Mouse (Mus musculus) myocyte (in vitro differentiated cells): ENCODE measurements at regions not wholly inside any gene's neighbourhood (a gene's known extent, or its start where the extent isn't known, plus 50 kb on each side); places are given as distances from the start of the nearest gene placed in this dataset.

Experiments
- MAX ChIP-seq: IDR thresholded peaks from one replicate; pipeline ENCODE4 v1.6.1; 2011; ENCODE audit warnings: low read depth, mild to moderate bottlenecking, control low read depth
- POLR2A ChIP-seq: IDR thresholded peaks from one replicate; pipeline ENCODE4 v1.6.1; 2011; ENCODE audit warnings: low read depth, mild to moderate bottlenecking, control low read depth, moderate library complexity; ENCODE audit not compliant: insufficient read length
- POLR2AphosphoS2 ChIP-seq: IDR thresholded peaks from one replicate; pipeline ENCODE4 v1.6.1; 2011; ENCODE audit warnings: low read depth, control low read depth; ENCODE audit not compliant: insufficient read length
- REST ChIP-seq: IDR thresholded peaks from one replicate; pipeline ENCODE4 v1.6.1; 2011; ENCODE audit warnings: mild to moderate bottlenecking, control low read depth, moderate library complexity; ENCODE audit not compliant: insufficient read depth, insufficient read length
- USF1 ChIP-seq: IDR thresholded peaks from one replicate; pipeline ENCODE4 v1.6.1; 2011; ENCODE audit warnings: low read depth, mild to moderate bottlenecking, control low read depth, moderate library complexity

- no peak for TF ChIP-seq POLR2A
- no peak for TF ChIP-seq REST
- TF ChIP-seq MAX, result no peak
- TF ChIP-seq POLR2AphosphoS2, result no peak
- no peak for TF ChIP-seq USF1
Observed at GRCm38 (mm10) chr5:53380203-53380602, 85.7 kb upstream of the Rbpj start.
